Mouse (Mus musculus) spleen, adult 12 weeks (tissue): ENCODE measurements around the gene Mecom.

Source experiments
- DNase-seq: peaks from one replicate; pipeline ENCODE4 v3.0.0; 2022; ENCODE audit warnings: low spot score

The Mecom gene

DNA sequence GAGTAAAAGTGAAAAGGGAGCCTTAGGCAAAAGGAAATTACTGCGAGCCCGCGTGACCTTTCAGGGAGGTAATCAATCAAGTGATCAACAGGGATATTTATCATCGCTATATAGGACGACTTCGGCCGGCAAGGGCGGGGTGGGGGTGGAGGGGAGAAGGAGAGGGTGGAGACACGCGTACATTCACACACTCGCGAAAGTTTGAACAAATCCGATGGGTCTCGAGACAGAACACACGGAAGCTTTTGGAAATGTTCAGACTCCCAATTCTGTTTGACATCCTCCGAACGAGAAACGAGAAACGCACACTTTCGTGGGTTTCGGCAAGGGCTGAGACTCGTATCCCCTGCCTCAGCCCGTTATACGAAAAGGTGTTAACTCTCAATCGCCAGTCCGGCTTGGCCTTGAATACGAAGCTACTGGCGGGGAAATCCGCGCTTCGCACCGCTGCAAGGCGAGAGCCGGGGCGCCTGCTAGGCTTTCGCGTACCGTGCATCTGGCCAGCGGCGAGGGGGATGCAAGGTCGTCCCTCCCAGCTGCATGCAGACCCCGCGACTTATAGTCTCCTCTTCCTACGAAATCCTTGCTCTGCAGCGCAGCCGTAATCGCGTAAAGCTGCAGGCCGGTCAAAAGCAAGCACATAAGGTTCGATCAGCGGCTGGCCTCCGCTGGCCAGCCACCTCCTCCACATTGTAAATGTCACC, 33.6 kb downstream of the Mecom start:
- DNase-seq: no peak

DNA sequence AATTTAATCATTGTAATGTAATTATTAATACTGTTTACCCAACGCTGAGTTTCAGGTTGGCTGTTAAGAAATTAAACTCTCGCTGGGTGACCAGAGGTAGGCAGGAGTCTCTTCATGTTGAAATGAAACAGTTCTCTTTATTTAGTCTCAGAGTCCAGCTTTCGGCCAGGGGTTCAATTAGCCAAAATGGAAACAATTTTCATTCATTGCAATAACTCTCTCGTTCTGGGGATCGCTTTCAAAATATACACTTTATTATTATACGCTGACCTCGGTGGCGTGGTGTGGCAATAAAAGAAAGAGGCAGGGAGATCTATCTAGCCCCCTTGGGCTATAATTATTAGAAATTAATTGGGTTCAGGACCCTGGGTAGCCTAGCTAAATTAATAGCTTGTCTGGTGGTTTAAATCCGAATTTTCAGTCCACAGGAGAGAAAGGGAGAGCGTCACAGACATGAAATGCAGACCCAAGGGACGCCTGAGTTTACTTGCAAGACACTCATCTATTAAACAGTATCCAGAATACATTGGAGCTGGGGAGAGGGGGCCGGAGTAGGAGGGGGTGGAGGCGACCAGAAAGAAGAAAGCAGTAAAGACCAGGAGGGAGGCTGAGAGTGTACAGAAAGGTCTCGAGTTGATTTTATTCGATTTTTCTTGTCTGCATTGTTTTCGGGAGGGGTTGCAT, 34.4 kb downstream of the Mecom start:
- no peak for DNase-seq

DNA sequence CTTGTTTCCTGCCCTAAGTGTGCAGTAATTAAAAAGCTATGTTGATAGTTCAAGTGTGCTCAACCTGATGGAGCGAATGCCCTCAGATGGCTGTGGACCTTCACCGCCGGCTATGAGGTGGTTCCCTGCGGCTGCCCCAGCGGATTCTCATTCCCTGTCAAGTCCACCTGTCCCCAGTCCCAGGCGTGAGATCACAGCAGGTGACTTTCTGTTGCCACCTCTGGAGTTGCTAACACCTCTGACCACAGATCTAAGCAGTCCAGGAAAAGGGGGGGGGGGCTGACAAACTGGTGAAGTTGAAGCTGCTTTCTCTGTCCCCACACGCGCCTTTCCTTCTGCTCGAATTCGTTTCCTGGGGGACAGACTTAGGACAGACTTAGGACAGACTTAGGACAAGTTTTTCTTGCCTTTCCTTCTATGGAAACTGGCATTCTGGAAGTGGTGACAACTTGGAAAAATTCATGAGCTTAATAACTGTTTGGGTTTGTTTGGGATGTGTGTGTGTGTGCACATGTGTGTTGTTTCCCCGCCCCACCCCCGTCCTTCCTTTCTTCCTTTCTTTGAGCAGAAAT, 35.3 kb downstream of the Mecom start:
- DNase-seq: no peak

DNA sequence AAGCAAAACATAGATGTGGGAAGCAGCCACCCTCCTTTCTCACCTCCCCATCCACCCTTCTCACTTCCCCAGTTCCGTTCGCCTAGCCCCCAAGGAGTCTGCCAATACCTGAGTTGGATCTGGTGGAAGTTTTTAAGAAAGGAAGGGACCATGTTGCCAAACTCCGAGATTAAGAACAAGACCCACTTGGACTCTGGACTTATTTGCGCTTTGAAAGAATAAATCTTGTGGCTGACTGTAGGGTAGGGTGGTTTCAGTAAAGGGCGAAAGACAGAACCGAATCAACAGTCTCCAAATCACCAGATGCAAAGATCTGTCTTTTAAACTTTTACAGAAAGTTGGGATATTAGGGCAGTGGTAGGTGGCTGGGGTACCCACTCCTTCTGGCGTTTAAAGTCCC, 36.0 kb downstream of the Mecom start:
- no peak for DNase-seq

DNA sequence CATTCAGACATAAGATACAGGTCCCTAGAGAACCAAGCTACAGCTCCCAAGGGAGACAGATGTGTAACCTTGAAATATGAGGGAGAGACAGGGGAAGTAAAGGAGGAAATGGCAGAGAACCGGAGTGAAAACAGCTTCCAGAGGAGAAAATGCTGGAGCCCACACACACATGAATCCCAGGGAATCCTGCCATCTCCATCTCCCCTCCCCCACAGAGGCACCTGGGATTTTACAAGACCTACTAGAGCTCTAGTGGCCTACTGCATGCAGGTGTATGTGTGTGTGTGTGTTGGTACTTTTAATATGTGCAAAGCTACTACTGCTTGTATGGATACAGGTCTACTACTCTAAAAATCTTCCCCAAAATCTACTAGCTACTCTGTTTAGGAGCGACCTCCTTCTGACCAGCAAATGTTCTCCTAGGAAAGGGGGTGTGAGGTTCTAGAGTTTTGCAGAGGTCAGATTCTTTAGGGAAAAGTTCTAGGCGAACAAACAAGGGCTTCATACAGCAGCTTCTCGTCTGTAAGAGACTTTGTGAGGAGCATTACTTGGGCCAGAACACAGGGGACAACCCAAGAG, 36.7 kb downstream of the Mecom start:
- DNase-seq: no peak

DNA sequence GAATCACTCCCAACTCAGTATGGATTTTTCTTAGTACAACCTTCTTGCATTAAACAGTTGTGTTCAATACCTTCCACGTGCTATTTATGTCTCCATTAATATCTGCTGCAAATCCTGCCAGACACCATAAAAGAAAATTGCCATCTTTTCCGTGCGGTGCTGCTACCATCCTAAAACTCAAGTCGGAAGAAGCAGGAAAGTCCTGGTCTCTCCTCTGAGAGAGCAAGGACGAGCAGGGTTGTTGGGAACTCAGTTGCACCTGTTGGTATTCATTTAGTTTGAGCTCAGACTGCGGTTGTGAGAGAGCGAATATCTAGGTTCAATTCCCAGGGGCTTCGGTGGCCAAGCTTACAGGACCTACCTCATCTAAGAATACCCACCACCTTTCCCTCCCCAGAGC, 37.2 kb downstream of the Mecom start:
- DNase-seq: no peak

DNA sequence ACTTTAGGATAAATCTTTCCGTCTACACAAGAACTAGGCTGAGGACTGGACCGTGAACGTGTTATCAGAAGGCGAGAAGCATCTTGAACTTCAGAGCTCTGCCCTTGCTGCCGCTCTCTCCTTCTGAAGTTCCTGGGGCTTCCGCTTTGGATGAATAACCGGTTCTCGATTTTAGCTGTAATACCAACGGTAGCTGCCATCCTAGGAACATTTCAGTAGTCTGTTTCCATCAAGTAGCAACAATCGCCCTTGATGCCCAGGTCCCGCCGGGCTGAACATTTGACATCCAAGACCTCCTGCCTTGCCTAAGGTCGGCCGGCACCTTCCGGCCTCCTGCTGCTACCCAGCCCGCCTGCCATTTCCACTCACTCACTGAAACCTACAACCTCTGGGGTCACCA, 37.7 kb downstream of the Mecom start:
- DNase-seq: no peak

DNA sequence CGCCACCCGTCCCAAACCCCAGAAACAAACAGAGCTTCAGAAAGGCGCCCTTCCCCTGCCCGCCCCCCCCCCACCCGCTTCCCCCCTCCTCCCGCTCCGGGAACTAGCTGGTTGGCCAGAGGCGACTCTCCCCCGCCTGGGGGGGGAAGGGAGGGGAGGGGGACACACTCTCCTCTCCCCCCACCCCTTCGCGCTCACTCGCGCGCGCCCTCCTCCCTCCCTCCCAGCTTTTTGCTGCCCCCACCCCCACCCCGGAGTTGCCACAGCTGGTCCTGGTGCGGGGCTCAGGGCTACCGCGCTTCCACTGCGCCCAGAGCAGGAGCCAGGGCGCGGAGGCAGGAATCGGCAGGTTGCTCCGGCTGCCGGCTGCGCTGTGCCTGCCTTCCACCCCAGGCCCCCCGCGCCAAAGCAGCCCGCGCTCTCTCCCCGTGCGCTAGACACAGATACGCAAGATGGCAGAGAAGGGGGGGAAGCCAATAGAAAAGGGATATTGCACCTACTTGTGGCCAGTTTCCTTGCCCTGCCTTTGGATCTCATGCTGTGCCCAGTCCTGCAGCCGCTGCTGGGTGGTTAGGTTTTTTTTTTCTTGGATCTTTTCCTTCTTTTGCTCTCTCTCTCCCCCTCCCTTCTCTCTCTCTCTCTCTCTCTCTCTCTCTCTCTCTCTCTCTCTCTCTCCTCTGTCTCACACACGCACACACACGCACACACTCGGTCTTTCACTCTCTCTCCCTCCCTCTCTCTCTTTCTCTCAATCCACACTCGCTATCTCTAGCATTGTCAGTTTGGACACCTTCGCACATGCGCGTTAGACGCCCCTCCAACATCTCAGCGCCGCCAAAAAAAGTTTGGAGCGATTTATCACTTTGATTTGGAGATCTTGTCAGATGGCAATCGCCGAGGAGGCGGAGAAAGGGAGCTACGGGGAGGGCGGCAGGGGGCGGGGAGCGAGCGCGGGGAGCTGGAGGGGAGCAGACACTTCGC, 38.6 kb downstream of the Mecom start:
- no peak for DNase-seq

DNA sequence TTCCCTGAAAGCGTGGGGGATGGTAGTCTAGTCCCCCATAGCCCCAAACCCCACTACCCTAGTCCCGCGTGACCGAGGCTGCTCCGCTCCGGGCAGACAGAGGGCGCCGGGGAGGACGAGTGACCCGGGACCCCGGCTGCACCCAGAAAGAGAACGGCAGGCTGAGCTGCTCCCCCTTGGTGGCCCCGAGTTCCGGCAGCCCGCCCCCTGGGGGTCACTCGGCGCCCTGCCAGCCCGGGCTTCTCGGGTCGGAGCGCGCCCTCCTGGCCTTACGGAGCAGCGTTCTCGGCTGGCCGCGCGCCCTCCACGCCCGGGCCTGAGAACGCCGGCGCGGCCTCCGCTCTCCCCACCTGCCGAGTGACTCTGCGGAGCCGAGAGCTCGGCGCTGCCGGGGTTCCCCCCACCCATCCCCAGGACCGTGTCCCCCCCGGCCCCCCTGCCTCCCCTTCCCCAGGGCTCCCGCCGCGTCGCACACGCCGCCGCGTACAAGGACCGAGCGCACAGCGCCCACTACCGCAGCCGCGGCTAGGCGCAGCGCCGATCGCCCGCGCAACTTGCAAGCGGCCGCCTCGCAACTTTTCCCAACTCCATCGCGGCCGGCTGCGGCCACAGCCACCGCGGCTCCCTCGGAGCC, 39.4 kb downstream of the Mecom start:
- no peak for DNase-seq

DNA sequence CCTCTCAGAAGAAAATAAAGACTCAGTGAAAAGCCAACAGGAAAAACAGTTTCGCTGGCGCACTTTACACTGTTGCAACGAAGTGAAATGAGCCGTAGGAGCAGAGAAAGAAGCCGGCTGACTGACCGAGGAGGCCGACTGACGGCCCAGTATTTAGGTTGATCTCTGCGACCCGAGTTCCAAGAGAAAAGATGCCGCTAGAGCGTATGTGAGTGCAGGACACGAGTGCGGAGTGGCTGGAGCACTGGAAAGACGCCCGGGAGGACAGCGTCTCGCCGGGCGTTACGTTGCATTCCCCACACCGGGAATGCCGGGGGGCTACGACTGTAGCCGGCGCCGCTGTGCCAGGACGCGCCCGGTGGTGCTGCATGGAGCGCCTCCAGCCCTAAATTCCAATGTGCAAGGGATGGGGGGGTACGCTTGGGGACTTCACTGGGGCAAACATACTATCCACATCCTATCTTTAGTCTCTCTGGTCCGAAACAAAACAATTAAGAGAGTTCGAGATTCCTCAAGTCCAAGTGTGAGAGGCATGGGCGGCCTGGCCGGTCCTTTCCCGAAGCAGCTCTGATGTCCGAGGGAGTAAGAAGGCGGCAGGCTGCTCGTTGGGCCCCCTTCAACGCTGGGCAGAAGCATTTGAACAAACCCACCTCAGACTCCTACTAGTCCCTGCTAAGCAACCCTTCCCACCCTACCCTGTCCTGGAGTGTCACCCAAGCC, 40.1 kb downstream of the Mecom start:
- no peak for DNase-seq

DNA sequence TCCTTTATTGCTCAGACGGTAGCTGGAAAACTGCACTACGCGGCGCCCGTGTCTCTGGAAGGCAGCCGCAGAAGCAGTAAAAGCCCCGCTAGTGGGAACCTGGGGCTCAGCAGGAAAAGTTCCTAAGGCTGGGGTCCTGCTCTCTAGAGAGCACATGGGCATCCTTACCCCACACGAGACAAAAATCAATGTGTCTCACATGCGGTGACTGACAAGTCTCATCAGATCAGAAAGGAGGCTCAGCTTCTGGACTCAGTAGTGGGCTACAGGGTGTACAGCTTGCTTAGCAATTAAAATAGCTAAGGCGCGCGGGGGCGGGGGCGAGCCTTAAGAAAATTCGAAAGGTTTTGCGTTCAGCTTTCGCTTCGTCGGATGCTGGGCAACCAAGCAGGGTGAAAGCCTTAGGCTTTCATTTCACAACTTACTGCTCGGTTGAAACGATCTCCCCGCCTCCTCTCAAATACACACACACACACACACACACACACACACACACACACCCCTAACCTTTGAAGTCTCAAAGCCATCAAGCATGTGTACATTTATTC, 40.7 kb downstream of the Mecom start:
- no peak for DNase-seq

DNA sequence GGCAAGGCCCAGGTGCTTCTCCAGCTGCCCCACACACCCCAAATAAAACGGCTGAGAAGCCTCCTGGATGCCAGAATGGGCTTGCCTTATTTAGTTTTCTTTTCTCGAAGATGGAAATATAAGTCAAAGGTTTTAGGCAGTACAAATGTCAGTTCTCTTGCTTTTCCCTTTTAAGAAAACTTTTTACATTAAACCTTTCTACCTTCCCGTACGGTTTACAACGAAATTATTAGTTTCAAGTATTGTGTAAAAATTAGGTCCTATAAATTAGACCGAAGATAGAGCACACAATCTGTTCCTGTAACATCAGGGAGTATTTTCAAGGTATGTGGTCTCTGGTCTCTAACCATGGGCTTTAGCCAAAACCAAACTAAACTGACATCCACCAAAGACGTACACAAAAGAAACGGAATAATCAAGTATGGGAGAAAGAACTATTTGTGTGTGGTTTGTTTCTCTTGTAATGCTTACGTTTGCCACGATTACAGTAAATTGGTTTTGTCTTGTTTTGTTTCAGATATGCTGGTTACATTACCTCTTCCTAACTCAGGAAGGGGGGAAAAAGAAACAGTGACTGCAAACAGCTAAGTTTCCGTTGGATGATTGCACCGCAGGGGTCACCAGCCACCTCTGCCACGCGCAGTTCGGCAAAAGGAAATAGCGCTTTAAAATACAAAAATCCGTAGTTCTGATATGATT, 41.3 kb downstream of the Mecom start:
- no peak for DNase-seq

DNA sequence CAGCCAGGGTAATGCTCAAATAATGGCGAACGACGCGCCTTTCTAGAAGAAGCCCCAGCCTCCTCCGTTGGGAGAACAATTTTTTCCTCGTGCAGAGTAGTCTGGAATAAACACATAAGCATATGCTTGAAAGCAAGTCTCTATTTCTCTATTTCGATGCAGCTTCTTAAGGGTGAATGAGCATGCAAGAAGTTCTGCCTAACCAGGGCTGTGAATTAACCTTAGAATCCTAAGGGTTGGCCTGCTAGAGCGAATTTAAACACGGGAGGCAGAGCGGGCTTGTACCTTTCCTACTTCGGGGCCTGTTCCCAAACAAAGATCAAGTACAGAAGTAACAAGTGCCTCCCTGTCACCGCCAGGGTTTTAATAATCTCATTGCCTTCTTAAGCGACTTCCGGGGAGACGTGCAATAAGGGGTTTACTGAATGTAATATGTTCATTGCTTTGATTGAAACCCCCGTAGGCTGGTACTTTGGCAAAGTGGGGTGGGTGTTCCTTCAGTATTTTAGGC, 42.0 kb downstream of the Mecom start:
- DNase-seq: no peak

DNA sequence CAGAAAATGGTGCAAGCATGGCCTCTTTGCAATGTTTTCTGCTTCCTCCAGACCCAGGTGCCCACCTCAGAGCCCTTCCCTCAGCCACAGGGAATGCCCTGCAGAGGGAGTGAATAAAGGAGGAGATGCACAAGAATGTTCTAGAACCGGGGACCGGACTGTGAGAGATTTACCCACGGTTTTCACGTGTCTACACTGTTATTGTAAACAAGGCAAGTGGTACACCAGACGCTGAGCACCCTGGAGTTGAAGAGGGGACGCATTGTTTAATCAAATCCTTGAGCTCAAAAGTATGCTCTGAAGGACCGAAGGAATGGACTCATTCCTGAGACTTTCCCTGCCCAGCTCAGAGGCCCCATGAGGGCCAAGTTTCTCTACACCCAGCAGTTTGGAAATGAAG, 43.2 kb downstream of the Mecom start:
- DNase-seq: no peak

DNA sequence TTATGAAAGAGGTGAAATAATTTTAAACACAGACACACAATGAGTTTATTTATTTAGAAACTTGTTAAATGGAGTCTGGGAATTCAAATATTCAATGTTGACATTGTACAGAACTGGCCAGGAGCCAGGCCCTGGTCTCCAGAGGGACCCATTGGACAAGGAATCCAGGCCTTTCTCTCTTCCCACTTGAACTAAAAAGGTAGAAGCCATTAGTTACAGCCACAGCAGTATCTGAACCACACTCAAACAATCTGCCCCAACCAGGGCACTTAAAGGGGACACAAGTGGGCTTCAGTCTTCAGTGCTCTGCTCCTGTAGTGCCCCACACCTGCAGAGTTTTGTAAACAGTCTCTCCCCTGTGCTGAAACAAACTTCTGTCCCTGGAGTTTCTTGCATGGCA, 44.0 kb downstream of the Mecom start:
- no peak for DNase-seq

DNA sequence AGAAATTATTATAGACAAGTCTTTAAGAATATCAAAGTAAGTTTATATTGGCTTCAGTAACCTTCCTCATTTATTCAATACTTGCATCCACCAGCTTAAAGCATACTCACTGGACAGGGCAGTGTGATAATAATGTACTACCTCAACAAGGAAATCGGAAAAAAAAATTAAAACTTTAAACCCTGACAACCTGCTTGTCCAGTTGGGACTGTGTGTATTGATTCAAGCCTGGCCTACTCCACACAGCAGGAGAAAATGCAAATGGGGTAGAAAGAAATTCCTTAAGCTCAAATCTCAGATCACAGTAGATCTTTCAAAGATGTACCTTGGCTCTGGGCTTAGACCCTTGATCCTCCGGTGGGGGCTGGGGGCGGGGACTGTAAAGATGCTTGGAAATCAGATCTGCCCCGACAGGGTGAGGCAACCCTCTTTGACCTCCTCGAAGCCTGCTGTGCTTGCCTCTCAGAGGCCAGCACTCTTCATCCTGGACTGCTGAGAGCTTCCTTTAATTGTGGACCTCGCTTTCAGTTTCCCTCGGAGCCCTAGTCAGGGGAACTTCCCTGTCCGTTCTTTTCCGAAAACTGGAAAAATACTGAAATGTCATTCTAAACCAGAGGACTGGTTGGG, 49.5 kb downstream of the Mecom start:
- DNase-seq: no peak

DNA sequence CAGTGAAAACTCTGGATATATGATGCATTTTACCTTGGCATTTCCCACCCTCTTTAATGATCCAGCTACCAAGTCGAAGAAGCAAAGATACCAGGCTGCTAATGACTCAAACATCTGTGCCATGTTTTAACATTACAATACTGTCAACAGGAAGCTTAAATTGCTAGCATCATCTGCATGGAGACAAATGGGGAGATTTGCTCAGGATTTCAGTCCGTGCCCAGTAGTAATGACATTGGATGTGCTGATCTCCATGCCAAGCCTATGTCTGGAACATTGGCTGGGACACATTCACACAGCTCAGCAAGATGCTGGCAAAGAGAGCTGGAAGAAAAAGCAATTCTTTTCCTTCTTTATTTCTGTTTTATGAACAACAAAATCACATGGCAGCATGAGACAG, 53.4 kb downstream of the Mecom start:
- DNase-seq: no peak

DNA sequence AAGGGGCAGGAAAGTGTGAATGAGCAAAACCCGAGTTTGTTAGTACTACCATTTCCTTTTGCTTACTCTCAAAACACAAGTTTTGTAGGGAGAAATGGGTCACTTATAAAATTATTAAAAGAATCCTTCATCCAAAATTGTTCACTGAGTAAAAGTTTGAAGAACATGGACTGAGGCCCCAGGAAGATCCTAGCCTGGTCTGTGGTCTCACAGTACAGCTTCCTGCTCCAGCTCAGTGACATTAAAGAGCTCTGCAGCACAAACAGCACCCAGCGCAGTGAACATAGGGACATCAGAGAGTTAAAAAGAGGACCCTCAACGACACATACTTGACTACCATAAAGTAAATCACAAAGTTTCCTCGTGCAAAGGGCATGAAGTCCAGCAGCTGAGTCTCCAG, 59.0 kb downstream of the Mecom start:
- no peak for DNase-seq

DNA sequence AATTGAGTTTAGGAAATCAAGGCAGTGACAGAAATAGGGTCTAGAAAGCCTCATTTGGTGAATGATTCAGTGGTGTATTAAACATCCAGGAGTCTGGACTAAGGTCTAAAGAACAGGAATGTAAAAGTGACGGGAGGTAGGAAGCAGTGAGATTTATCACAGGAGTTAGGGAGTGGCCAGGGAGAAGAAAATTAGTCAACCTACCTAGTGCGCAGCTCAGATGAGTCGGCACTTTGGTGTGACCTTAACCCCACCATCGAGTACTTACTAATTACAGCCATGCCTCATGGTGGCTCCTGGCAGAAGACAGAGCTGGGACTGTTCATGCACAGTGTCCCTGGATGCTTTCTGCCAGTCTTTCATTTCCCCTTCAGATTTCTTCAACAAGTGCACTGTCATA, 61.4 kb downstream of the Mecom start:
- no peak for DNase-seq
